Mouse (Mus musculus) left cerebral cortex, adult 18-20 months (tissue): ENCODE results near the gene Fam84b. TPM values are rescaled to one million over a fixed set of nuclear protein-coding genes. Genes with fewer than 3 reads are reported as not detected.

Source experiments
- total RNA-seq, 2 experiments: library from RNA; stranded (reverse); gene quantifications; 2 replicates each; pipeline ENCODE4 v1.2.3; 2021

The Fam84b gene
- total RNA-seq, 2 experiments from 2014 or later, result 5.4 to 5.8 TPM

Other genes with a start within 250 kb of the Fam84b start
- gene A1bg, start 69.2 kb upstream of the Fam84b start, total RNA-seq, result not detected